Mouse (Mus musculus) megakaryocyte, embryonic 14.5 days (primary cell): ENCODE data around the gene Itgb5. TPM values are rescaled to one million over a fixed set of nuclear protein-coding genes. Genes with fewer than 3 reads are reported as not detected.

ENCODE experiments used
- H3K27me3 ChIP-seq: replicated peaks from 2 replicates; pipeline ENCODE3; 2012; ENCODE audit warnings: inconsistent platforms
- H3K36me3 ChIP-seq: replicated peaks from 2 replicates; pipeline ENCODE3; 2012; ENCODE audit warnings: low read length, inconsistent platforms, mixed read lengths
- H3K4me1 ChIP-seq: 2 replicates; pipeline ENCODE4 v1.6.1; 2012; ENCODE audit warnings: inconsistent platforms
- H3K4me3 ChIP-seq: replicated peaks from 2 replicates; pipeline ENCODE3; 2012; ENCODE audit warnings: moderate library complexity, mild to moderate bottlenecking, inconsistent platforms
- H3K9me3 ChIP-seq: 2 replicates; pipeline ENCODE4 v1.6.1; 2012; ENCODE audit warnings: inconsistent platforms
- FLI1 ChIP-seq: IDR thresholded peaks from 2 replicates; pipeline ENCODE4 v1.6.1; 2012; ENCODE audit warnings: low read length, inconsistent platforms, mixed read lengths
- GATA1 ChIP-seq: IDR thresholded peaks from 3 replicates; pipeline ENCODE4 v1.6.1; 2012; ENCODE audit warnings: mixed read lengths, low read length, inconsistent platforms, borderline replicate concordance
- polyA plus RNA-seq: library from polyadenylated mRNA; stranded (reverse); fragments of >175 nt; gene quantifications from 2 replicates; pipeline ENCODE4 v1.2.3, GENCODE M21; 2012; ENCODE audit warnings: low replicate concordance; ENCODE audit not compliant: insufficient read depth

Gene Itgb5
- polyA plus RNA-seq, 1 experiment: 13.0 TPM

DNA sequence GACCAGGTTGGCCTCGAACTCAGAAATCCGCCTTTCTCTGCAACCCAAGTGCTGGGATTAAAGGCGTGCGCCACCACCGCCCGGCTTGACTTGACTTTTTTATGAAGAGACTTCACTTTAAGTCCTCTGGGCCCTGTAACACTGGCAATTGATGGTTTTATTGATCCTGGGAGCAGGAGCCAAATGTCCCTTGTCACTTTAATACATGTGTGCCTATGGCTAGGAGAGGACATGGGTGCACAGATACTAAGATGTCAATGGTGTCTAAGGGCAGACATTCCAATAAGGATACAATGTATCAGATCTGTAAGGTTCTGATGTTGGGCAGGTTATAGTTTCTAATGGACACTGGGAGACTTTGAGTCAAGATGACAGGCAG, 105.9 kb downstream of the Itgb5 start:
- no peak overlapping the region for H3K4me3 ChIP-seq
- no peaks in the 10 kb centered on the region for H3K36me3 ChIP-seq
- TF ChIP-seq GATA1: no peak
- TF ChIP-seq FLI1: no peak
- H3K4me1 ChIP-seq: peaks cover 44% of the 10 kb centered on the region
- peaks cover 91% of the 10 kb centered on the region for H3K27me3 ChIP-seq
- H3K9me3 ChIP-seq: no peaks in the 10 kb centered on the region

- Histone ChIP-seq H3K4me3 (no peak overlapping the region), H3K36me3 (no peaks in the 10 kb centered on the region), H3K9me3 (no peaks in the 10 kb centered on the region), H3K27me3 (peaks cover 91% of the 10 kb centered on the region), H3K4me1 (peaks cover 54% of the 10 kb centered on the region)
- TF ChIP-seq GATA1 (no peak), FLI1 (no peak)
Measured at GRCm38 (mm10) chr16:33936885-33937284, 107.4 kb downstream of the Itgb5 start.

DNA sequence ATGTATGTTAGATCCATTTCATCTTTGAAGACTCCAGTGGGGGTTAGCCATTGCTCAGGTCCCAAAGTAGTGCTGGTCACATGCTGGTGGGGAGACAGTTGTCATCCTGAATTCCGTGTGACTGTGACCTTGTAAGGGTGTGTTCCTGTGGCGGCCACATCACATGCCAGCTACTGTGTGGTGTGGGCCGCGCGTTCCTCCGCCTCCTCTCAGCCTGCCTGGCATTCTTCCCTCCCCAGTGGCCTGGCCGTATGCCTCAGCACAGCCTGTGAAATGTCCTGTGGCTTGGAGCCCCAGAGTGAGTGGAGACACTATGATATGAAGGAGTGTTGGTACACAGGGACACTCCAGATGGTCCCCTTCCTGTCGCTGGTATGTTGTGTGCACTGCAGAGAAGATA, 108.1 kb downstream of the Itgb5 start:
- no peaks in the 10 kb centered on the region for H3K9me3 ChIP-seq
- H3K4me3 ChIP-seq: peak overlapping the region; percentile 71
- peaks cover 3% of the 10 kb centered on the region for H3K36me3 ChIP-seq
- no peak for TF ChIP-seq FLI1
- TF ChIP-seq GATA1: no peak
- peaks cover 90% of the 10 kb centered on the region for H3K27me3 ChIP-seq
- peaks cover 58% of the 10 kb centered on the region for H3K4me1 ChIP-seq

DNA sequence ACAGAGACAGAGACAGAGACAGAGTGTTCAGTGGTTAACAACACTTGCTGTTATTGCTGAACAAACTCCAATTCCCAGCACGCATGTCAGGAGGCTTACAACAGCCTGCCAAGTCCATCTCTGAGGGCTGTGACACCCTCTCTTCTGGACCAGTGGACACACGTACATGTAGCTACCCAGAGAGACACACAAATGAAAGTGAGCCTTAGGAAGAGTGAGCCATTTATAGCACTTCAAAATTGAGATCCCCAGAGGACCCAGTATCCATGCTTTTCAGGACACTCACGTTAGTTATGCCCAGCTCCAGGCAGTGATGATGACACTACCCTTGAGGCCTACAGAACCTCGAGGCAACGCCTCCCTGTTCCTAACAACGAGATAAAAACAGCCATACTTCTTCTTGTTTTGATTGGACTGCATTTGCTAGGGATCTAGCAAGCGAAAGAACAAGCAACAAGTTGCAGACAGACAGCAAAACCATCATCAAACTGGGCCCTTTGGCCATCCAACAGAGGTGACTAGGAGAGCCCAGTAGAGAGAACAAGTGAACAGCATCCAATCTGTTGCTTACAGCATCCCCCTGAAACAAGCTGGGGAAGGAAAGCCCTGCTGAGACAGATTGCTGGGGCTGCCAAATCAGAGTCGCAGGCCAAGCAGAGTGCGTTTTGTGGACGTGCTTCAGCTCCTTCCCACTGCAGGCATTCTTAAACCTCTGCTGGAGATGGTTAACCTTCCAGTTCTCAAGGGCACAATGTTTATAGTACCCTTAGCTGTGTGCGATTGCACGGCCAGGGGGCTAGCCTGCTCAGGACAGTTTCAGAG, 109.1 kb downstream of the Itgb5 start:
- Histone ChIP-seq H3K36me3 (peaks cover 3% of the 10 kb centered on the region), H3K4me1 (peaks cover 58% of the 10 kb centered on the region), H3K9me3 (no peaks in the 10 kb centered on the region), H3K27me3 (peaks cover 88% of the 10 kb centered on the region), H3K4me3 (no peak overlapping the region)
- TF ChIP-seq FLI1 (no peak), GATA1 (no peak)

GRCm38 (mm10) chr16:33939133-33939531, 109.7 kb downstream of the Itgb5 start:
- TF ChIP-seq FLI1 (no peak), GATA1 (no peak)

GRCm38 (mm10) chr16:33939636-33940035, 110.2 kb downstream of the Itgb5 start:
- no peak for TF ChIP-seq GATA1
- no peak for TF ChIP-seq FLI1
- peaks cover 52% of the 10 kb centered on the region for H3K4me1 ChIP-seq
- peaks cover 3% of the 10 kb centered on the region for H3K36me3 ChIP-seq
- peaks cover 86% of the 10 kb centered on the region for H3K27me3 ChIP-seq
- no peaks in the 10 kb centered on the region for H3K9me3 ChIP-seq
- H3K4me3 ChIP-seq: no peak overlapping the region

More at GRCm38 (mm10) chr16:33939133-33939531, 109.7 kb downstream of the Itgb5 start:
- H3K27me3 ChIP-seq: peaks cover 88% of the 10 kb centered on the region
- H3K4me3 ChIP-seq: no peak overlapping the region
- H3K9me3 ChIP-seq: no peaks in the 10 kb centered on the region
- H3K4me1 ChIP-seq: peaks cover 55% of the 10 kb centered on the region
- H3K36me3 ChIP-seq: peaks cover 3% of the 10 kb centered on the region

DNA sequence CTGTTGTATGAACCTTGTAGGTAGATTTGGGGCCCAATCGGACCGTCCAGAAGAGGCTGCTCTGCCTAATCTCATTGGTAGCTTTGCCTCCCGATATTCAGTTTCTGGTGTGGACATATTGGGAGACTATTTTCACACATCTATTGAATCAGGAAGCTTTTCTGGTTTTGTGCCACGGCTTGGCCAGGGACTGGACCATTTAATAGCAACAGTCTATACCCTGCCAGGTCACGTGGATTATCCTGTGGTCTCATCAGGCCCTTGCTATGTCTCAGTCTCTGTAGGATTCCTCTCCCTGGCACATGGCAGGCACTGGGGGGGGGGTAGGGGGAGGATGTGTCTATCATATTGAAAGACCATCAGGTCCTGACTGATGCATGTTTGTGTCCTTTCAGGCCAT, 110.6 kb downstream of the Itgb5 start:
- H3K9me3 ChIP-seq: no peaks in the 10 kb centered on the region
- H3K27me3 ChIP-seq: peaks cover 88% of the 10 kb centered on the region
- H3K4me1 ChIP-seq: peaks cover 49% of the 10 kb centered on the region
- peaks cover 3% of the 10 kb centered on the region for H3K36me3 ChIP-seq
- H3K4me3 ChIP-seq: no peak overlapping the region
- TF ChIP-seq FLI1: no peak
- TF ChIP-seq GATA1: no peak

DNA sequence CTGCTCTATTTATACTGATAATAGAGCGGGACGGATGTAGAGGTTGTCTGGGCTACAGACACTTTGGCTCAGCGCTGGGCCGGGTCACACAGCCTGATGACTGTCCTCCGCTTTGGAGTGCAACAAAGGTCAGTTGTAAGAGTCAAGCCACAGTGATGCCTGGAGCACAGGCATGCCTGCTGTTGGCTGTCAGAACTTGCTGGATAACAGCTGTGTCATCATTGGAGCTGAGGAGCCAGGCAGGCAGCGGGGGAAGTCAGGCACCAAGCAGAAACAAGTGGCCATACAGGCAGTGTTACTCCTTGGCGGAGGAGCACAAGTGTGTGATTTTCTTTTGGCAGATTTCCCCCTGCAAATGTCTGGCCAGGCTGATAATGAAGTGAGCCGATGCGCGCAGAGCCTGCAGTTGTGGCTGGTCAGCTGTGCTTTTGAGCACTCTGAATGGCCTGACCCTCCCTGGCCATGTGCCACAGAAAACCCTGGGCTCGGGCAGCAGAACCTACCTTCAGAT, 111.9 kb downstream of the Itgb5 start:
- peaks cover 41% of the 10 kb centered on the region for H3K4me1 ChIP-seq
- H3K27me3 ChIP-seq: peaks cover 90% of the 10 kb centered on the region
- H3K9me3 ChIP-seq: no peaks in the 10 kb centered on the region
- TF ChIP-seq FLI1: no peak
- H3K4me3 ChIP-seq: no peak overlapping the region
- peaks cover 3% of the 10 kb centered on the region for H3K36me3 ChIP-seq

- Histone ChIP-seq H3K36me3 (peaks cover 3% of the 10 kb centered on the region), H3K4me1 (peaks cover 39% of the 10 kb centered on the region), H3K9me3 (no peaks in the 10 kb centered on the region), H3K27me3 (peaks cover 93% of the 10 kb centered on the region), H3K4me3 (no peak overlapping the region)
- TF ChIP-seq GATA1 (no peak), FLI1 (no peak)
Measured at GRCm38 (mm10) chr16:33942341-33942740, 112.9 kb downstream of the Itgb5 start.

DNA sequence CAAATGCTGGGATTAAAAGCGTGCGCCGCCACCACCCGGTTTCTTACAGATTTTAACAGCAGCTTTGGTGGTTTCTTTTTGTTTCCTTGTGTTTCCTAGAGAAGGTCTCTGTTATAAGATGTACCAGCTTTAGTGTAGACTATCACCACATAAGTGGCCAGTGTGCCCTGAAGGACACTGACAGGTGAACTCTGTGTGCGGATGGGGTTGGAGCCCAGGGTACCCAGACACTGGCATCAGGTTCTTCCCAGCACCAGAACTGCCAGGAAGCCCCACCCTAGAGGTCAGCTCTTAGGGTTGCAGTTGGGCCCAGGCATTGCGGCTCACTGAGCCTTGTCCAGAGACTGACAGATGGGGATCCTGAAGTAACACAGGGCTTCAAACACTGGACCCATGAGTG, 113.9 kb downstream of the Itgb5 start:
- H3K36me3 ChIP-seq: peaks cover 3% of the 10 kb centered on the region
- peaks cover 90% of the 10 kb centered on the region for H3K27me3 ChIP-seq
- TF ChIP-seq FLI1: no peak
- TF ChIP-seq GATA1: no peak
- peaks cover 32% of the 10 kb centered on the region for H3K4me1 ChIP-seq
- H3K4me3 ChIP-seq: no peak overlapping the region
- H3K9me3 ChIP-seq: no peaks in the 10 kb centered on the region
